Mouse (Mus musculus) CH12.LX (cell line): ENCODE measurements at regions not wholly inside any gene's neighbourhood (a gene's known extent, or its start where the extent isn't known, plus 50 kb on each side); places are given as distances from the start of the nearest gene placed in this dataset.

Experiments
- DNase-seq: peaks from one replicate; pipeline ENCODE4 v3.0.0-alpha.2; 2013; ENCODE audit errors: extremely low read depth
- H3K27ac ChIP-seq: 2 replicates; pipeline ENCODE4 v1.5.1; 2012; ENCODE audit warnings: low read depth, mild to moderate bottlenecking, control low read depth, moderate library complexity; ENCODE audit not compliant: insufficient read depth
- H3K27me3 ChIP-seq: replicated peaks from 2 replicates; pipeline ENCODE3; 2012; ENCODE audit warnings: inconsistent platforms
- H3K36me3 ChIP-seq, 2 experiments: replicated peaks in 1 of 2; 2 replicates each; pipeline versions ENCODE3 to v1.6.1; 2012; ENCODE audit warnings: inconsistent platforms in 1 of 2, low read length in 1 of 2, mild to moderate bottlenecking in 1 of 2, mixed read lengths in 1 of 2, moderate library complexity in 1 of 2; ENCODE audit not compliant: control insufficient read depth in 1 of 2, insufficient read depth in 1 of 2
- H3K4me1 ChIP-seq, 2 experiments: 2 replicates each; pipeline ENCODE4 v1.6.1; 2012; ENCODE audit warnings: inconsistent platforms in 1 of 2, moderate library complexity in 1 of 2; ENCODE audit not compliant: insufficient read depth in 2 of 2, control insufficient read depth in 1 of 2
- H3K4me2 ChIP-seq: 2 replicates; pipeline ENCODE4 v1.6.1; 2012; ENCODE audit warnings: low read depth, mild to moderate bottlenecking, control low read depth; ENCODE audit not compliant: poor library complexity, insufficient read depth, severe bottlenecking
- H3K4me3 ChIP-seq, 3 experiments: fragments of 150-350 bp in 1 of 3; sonication (generic) in 1 of 3; replicated peaks in 1 of 3; 2 replicates each; pipeline versions ENCODE3 to v1.5.1; 2011 to 2012; ENCODE audit warnings: low read depth in 2 of 3, low read length in 2 of 3, mild to moderate bottlenecking in 2 of 3, moderate library complexity in 2 of 3, control low read depth in 1 of 3, improper control_type of control experiment in 1 of 3, inconsistent platforms in 1 of 3, mixed read lengths in 1 of 3; ENCODE audit not compliant: poor library complexity in 1 of 3
- H3K79me2 ChIP-seq: replicated peaks from 2 replicates; pipeline ENCODE4 v1.6.1; 2012; ENCODE audit warnings: mild to moderate bottlenecking, moderate library complexity; ENCODE audit not compliant: control insufficient read depth, poor library complexity, insufficient read depth, severe bottlenecking; ENCODE audit errors: extremely low read depth
- H3K9ac ChIP-seq: 2 replicates; pipeline ENCODE4 v1.6.1; 2012; ENCODE audit warnings: low read depth, mild to moderate bottlenecking, control low read depth, moderate library complexity; ENCODE audit not compliant: insufficient read depth
- H3K9me3 ChIP-seq: replicated peaks from 2 replicates; pipeline ENCODE3; 2012; ENCODE audit warnings: low read length, inconsistent platforms, mixed read lengths
- BHLHE40 ChIP-seq: IDR thresholded peaks from 2 replicates; pipeline ENCODE4 v1.6.1; 2011; ENCODE audit warnings: mild to moderate bottlenecking, low read depth, low read length, improper control_type of control experiment
- CHD1 ChIP-seq: IDR thresholded peaks from 2 replicates; pipeline ENCODE4 v1.6.1; 2012; ENCODE audit warnings: low read depth, low read length, improper control_type of control experiment, inconsistent platforms
- CTCF ChIP-seq, 2 experiments: IDR thresholded peaks in 1 of 2; conservative IDR thresholded peaks in 1 of 2; 2 replicates each; pipeline ENCODE4 v1.5.1; 2011 to 2012; ENCODE audit warnings: low read depth in 2 of 2, low read length in 2 of 2, improper control_type of control experiment in 1 of 2, inconsistent platforms in 1 of 2, mild to moderate bottlenecking in 1 of 2, moderate library complexity in 1 of 2
- ELF1 ChIP-seq: IDR thresholded peaks from 2 replicates; pipeline ENCODE4 v1.6.1; 2014; ENCODE audit warnings: low read depth, mild to moderate bottlenecking, inconsistent platforms, low read length, improper control_type of control experiment
- ETS1 ChIP-seq: conservative IDR thresholded peaks from 2 replicates; pipeline ENCODE4 v1.6.1; 2012; ENCODE audit warnings: low read depth, mild to moderate bottlenecking, inconsistent platforms, low read length, improper control_type of control experiment, moderate library complexity
- GABPA ChIP-seq: IDR thresholded peaks from 2 replicates; pipeline ENCODE4 v1.6.1; 2012; ENCODE audit warnings: low read depth, low read length, improper control_type of control experiment, inconsistent platforms; ENCODE audit not compliant: insufficient replicate concordance
- HCFC1 ChIP-seq: IDR thresholded peaks from 2 replicates; pipeline ENCODE4 v1.6.1; 2012; ENCODE audit warnings: low read depth, mild to moderate bottlenecking, inconsistent platforms, low read length, improper control_type of control experiment
- IRF4 ChIP-seq: IDR thresholded peaks from 2 replicates; pipeline ENCODE4 v1.6.1; 2014; ENCODE audit warnings: low read depth, mild to moderate bottlenecking, inconsistent platforms, low read length, improper control_type of control experiment
- JUN ChIP-seq: IDR thresholded peaks from 2 replicates; pipeline ENCODE4 v1.6.1; 2011; ENCODE audit warnings: low read depth, mild to moderate bottlenecking, low read length, improper control_type of control experiment, moderate library complexity; ENCODE audit not compliant: insufficient read depth
- MXI1 ChIP-seq: IDR thresholded peaks from 2 replicates; pipeline ENCODE4 v1.6.1; 2011; ENCODE audit warnings: mild to moderate bottlenecking, low read depth, low read length, improper control_type of control experiment
- MYC ChIP-seq: IDR thresholded peaks from 2 replicates; pipeline ENCODE4 v1.6.1; 2011; ENCODE audit warnings: low read depth, mild to moderate bottlenecking, improper control_type of control experiment, low read length
- NRF1 ChIP-seq: IDR thresholded peaks from 2 replicates; pipeline ENCODE4 v1.6.1; 2014; ENCODE audit warnings: low read depth, mild to moderate bottlenecking, inconsistent platforms, low read length, improper control_type of control experiment, moderate library complexity
- POLR2A ChIP-seq: IDR thresholded peaks from 2 replicates; pipeline ENCODE4 v1.6.1; 2011; ENCODE audit warnings: low read depth, mild to moderate bottlenecking, improper control_type of control experiment, low read length
- POLR2AphosphoS2 ChIP-seq: IDR thresholded peaks from 2 replicates; pipeline ENCODE4 v1.6.1; 2011; ENCODE audit warnings: low read depth, low read length, improper control_type of control experiment
- RAD21 ChIP-seq: IDR thresholded peaks from 2 replicates; pipeline ENCODE4 v1.6.1; 2011; ENCODE audit warnings: low read depth, mild to moderate bottlenecking, low read length, improper control_type of control experiment, moderate library complexity
- RCOR1 ChIP-seq: conservative IDR thresholded peaks from 2 replicates; pipeline ENCODE4 v1.6.1; 2012; ENCODE audit warnings: low read depth, mild to moderate bottlenecking, inconsistent platforms, low read length, improper control_type of control experiment
- UBTF ChIP-seq: IDR thresholded peaks from 2 replicates; pipeline ENCODE4 v1.6.1; 2012; ENCODE audit warnings: low read depth, mild to moderate bottlenecking, inconsistent platforms, low read length, improper control_type of control experiment, moderate library complexity
- USF2 ChIP-seq: conservative IDR thresholded peaks from 2 replicates; pipeline ENCODE4 v1.6.1; 2011; ENCODE audit warnings: low read depth, low read length, improper control_type of control experiment
- ZC3H11A ChIP-seq: IDR thresholded peaks from 2 replicates; pipeline ENCODE4 v1.6.1; 2012; ENCODE audit warnings: low read depth, mild to moderate bottlenecking, inconsistent platforms, low read length, improper control_type of control experiment
- ZKSCAN1 ChIP-seq: IDR thresholded peaks from 2 replicates; pipeline ENCODE4 v1.6.1; 2012; ENCODE audit warnings: low read depth, inconsistent platforms, low read length, improper control_type of control experiment, borderline replicate concordance
- ZNF384 ChIP-seq: IDR thresholded peaks from 2 replicates; pipeline ENCODE4 v1.6.1; 2012; ENCODE audit warnings: low read depth, low read length, improper control_type of control experiment, inconsistent platforms
- dilution Hi-C: fragments of 300-500 bp; cut with MboI; formaldehyde crosslinking; loops from 2 replicates; pipeline ENCODE4 v1.14.3; 2020; ENCODE audit warnings: low sequenced_read_pairs; ENCODE audit not compliant: extremely low pct_unique_long_range_greater_than_20kb, extremely low pct_ligation_motif_present
- in situ Hi-C: fragments of 300-500 bp; cut with MboI; formaldehyde crosslinking; loops from 3 replicates; pipeline ENCODE4 v1.14.3; 2019; ENCODE audit warnings: low sequenced_read_pairs, low pct_ligation_motif_present, low pct_unique_long_range_greater_than_20kb, mixed read lengths

DNA sequence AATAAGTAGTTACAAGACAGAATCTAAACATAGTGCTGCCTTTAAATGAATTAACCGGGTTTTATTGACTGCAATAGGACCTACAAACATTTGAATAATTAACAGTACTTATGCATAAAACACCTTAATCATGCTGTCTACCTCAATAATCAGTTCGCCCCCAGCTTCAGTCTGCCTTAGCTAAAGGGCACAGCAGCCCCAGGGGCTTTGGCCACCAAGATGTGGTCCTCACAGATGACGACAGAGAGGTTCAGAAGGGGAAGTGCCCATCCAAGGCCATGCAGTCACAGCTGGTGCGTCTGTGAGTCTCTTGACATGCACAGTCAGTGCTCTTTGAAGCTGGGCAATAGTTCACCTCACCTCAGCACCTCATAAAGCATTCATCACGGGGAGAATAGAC, 452.8 kb upstream of the Jmjd1c start:
- H3K9me3 ChIP-seq: no peaks in the 10 kb centered on the region
- in situ Hi-C loops: no loop called here
- H3K4me1 ChIP-seq: no peaks in the 10 kb centered on the region
- no peak overlapping the region for H3K4me2 ChIP-seq
- no peaks in the 10 kb centered on the region for H3K36me3 ChIP-seq
- DNase-seq: no peak
- no peaks in the 10 kb centered on the region for H3K27me3 ChIP-seq
- no peak overlapping the region for H3K9ac ChIP-seq
- no peak overlapping the region for H3K4me3 ChIP-seq
- no peaks in the 10 kb centered on the region for H3K79me2 ChIP-seq
- dilution Hi-C loops: no loop called here
- TF ChIP-seq BHLHE40 (no peak), HCFC1 (no peak), RAD21 (no peak), ZNF384 (no peak), CTCF (conservative IDR thresholded peaks at IDR 0.05 in 1 of 2, IDR thresholded peaks at IDR 0.05 in 1 of 2; ENCODE audit: low read depth in 2 of 2, low read length in 2 of 2) (no peak), UBTF (no peak), JUN (no peak), ZC3H11A (no peak), MYC (no peak), POLR2AphosphoS2 (no peak), MXI1 (no peak), NRF1 (no peak), CHD1 (no peak), ZKSCAN1 (no peak), ELF1 (no peak), ETS1 (no peak), IRF4 (no peak), POLR2A (no peak), GABPA (no peak)
- no peak overlapping the region for H3K27ac ChIP-seq

DNA sequence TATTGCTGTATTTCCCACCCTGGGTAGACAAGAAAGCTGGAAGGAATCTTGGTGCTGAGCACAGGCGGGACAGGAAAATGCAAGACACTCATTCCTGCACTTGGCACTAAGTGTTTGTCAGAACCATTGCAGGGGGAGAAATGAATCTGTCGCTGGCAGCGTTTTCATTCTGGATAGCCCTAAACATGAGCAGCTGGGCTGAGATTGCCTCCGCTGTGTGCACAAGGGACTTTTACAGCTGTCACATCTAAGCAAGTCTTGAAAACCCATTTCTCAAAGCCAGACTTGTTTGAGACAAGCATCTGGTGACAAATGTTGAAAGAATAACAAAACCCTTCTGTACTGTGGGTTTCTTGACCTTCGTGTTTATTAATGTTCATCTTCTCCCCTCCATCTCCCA, 438.4 kb upstream of the Jmjd1c start:
- no peak for TF ChIP-seq UBTF
- no peak for TF ChIP-seq CTCF (conservative IDR thresholded peaks at IDR 0.05 in 1 of 2, IDR thresholded peaks at IDR 0.05 in 1 of 2; ENCODE audit: low read depth in 2 of 2, low read length in 2 of 2)
- no peak for TF ChIP-seq RCOR1
- no peak for TF ChIP-seq ZKSCAN1
- no peak for TF ChIP-seq ZNF384
- no peak for TF ChIP-seq USF2
- TF ChIP-seq POLR2AphosphoS2: no peak
- no peak overlapping the region for H3K9ac ChIP-seq
- no peak for DNase-seq
- H3K4me3 ChIP-seq: no peak overlapping the region
- no peaks in the 10 kb centered on the region for H3K4me1 ChIP-seq
- H3K27me3 ChIP-seq: peaks cover 6% of the 10 kb centered on the region
- in situ Hi-C loops: no loop called here
- no peak overlapping the region for H3K27ac ChIP-seq
- dilution Hi-C loops: no loop called here
- H3K79me2 ChIP-seq: no peaks in the 10 kb centered on the region
- no peak overlapping the region for H3K4me2 ChIP-seq
- H3K9me3 ChIP-seq: peaks cover 2% of the 10 kb centered on the region
- H3K36me3 ChIP-seq: no peaks in the 10 kb centered on the region
